Mouse (Mus musculus) myocyte (in vitro differentiated cells): ENCODE measurements at regions not wholly inside any gene's neighbourhood (a gene's known extent, or its start where the extent isn't known, plus 50 kb on each side); places are given as distances from the start of the nearest gene placed in this dataset.

Experiments
- CEBPB ChIP-seq: IDR thresholded peaks from 2 replicates; pipeline ENCODE4 v1.6.1; 2011; ENCODE audit warnings: mild to moderate bottlenecking, moderate library complexity; ENCODE audit not compliant: poor library complexity, insufficient read depth, severe bottlenecking
- E2F4 ChIP-seq: IDR thresholded peaks from one replicate; pipeline ENCODE4 v1.6.1; 2011; ENCODE audit warnings: mild to moderate bottlenecking, control low read depth, moderate library complexity; ENCODE audit not compliant: insufficient read depth
- MAX ChIP-seq: IDR thresholded peaks from one replicate; pipeline ENCODE4 v1.6.1; 2011; ENCODE audit warnings: low read depth, mild to moderate bottlenecking, control low read depth
- MYOD1 ChIP-seq, 3 experiments: IDR thresholded peaks; one replicate each; pipeline ENCODE4 v1.6.1; 2011; ENCODE audit warnings: control low read depth in 2 of 3, low read depth in 2 of 3, mild to moderate bottlenecking in 2 of 3, moderate library complexity in 1 of 3; ENCODE audit not compliant: insufficient read length in 2 of 3, control insufficient read depth in 1 of 3
- MYOG ChIP-seq, 3 experiments: IDR thresholded peaks; one replicate each; pipeline ENCODE4 v1.6.1; 2011; ENCODE audit warnings: control low read depth in 2 of 3, low read depth in 2 of 3, mild to moderate bottlenecking in 2 of 3; ENCODE audit not compliant: insufficient read length in 2 of 3, control insufficient read depth in 1 of 3, insufficient read depth in 1 of 3
- POLR2A ChIP-seq: IDR thresholded peaks from one replicate; pipeline ENCODE4 v1.6.1; 2011; ENCODE audit warnings: low read depth, mild to moderate bottlenecking, control low read depth, moderate library complexity; ENCODE audit not compliant: insufficient read length
- POLR2AphosphoS2 ChIP-seq: IDR thresholded peaks from one replicate; pipeline ENCODE4 v1.6.1; 2011; ENCODE audit warnings: low read depth, control low read depth; ENCODE audit not compliant: insufficient read length
- REST ChIP-seq: IDR thresholded peaks from one replicate; pipeline ENCODE4 v1.6.1; 2011; ENCODE audit warnings: mild to moderate bottlenecking, control low read depth, moderate library complexity; ENCODE audit not compliant: insufficient read depth, insufficient read length
- SRF ChIP-seq: IDR thresholded peaks from one replicate; pipeline ENCODE4 v1.6.1; 2011; ENCODE audit warnings: low read depth; ENCODE audit not compliant: control insufficient read depth, insufficient read length
- TCF12 ChIP-seq: IDR thresholded peaks from one replicate; pipeline ENCODE4 v1.6.1; 2011; ENCODE audit warnings: mild to moderate bottlenecking, control low read depth; ENCODE audit not compliant: poor library complexity, insufficient read depth, severe bottlenecking
- TCF3 ChIP-seq: IDR thresholded peaks from one replicate; pipeline ENCODE4 v1.6.1; 2011; ENCODE audit warnings: low read depth, control low read depth; ENCODE audit not compliant: insufficient read length
- USF1 ChIP-seq: IDR thresholded peaks from one replicate; pipeline ENCODE4 v1.6.1; 2011; ENCODE audit warnings: low read depth, mild to moderate bottlenecking, control low read depth, moderate library complexity

DNA sequence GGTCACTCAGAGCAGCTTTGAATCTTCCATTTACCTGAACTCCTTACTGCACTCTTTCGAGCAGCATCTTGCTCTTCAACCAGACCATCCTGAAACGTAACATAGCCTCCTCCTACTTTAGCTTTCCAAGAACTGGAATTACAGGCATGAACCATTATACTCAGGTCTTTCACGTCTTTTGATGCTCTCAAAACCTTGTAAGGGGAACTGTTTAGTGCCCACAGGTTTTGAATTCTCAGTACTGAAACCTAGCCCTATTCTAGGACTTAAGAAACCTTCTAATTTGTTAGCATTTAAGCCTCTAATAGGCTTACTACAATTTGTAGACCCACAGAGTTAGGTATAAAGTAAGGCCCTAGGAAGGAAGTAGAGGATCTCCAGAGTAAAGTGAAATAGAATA is 163.7 kb upstream of the Fndc3a start:
- TF ChIP-seq SRF (no peak), POLR2AphosphoS2 (no peak), CEBPB (no peak), POLR2A (no peak), E2F4 (no peak), MAX (no peak), USF1 (no peak), TCF12 (no peak), REST (no peak), MYOD1 (IDR thresholded peaks at IDR 0.05; ENCODE audit: control insufficient read depth in 1 of 3, insufficient read length in 2 of 3, low read depth in 2 of 3) (no peak), MYOG (IDR thresholded peaks at IDR 0.05; ENCODE audit: control insufficient read depth in 1 of 3, insufficient read depth in 1 of 3, insufficient read length in 2 of 3, low read depth in 2 of 3) (no peak), TCF3 (no peak)
